Mouse (Mus musculus) liver, embryonic 14.5 days (tissue): ENCODE measurements around the gene Zfp423.

Source experiments
- CTCF ChIP-seq: IDR thresholded peaks from 2 replicates; pipeline ENCODE4 v1.5.1; 2016; ENCODE audit warnings: antibody characterized with exemption, low read depth, control low read depth
- EP300 ChIP-seq: IDR thresholded peaks from 2 replicates; pipeline ENCODE4 v1.6.1; 2016; ENCODE audit warnings: antibody characterized with exemption, low read depth

- no peak for TF ChIP-seq CTCF
- TF ChIP-seq EP300: no peak
These were observed 23.5 kb upstream of the Zfp423 start for GRCm38 (mm10) chr8:87982936-87983335.
